Mouse (Mus musculus) C2C12 (cell line): ENCODE measurements at regions not wholly inside any gene's neighbourhood (a gene's known extent, or its start where the extent isn't known, plus 50 kb on each side); places are given as distances from the start of the nearest gene placed in this dataset.

Experiments
- CTCF ChIP-seq: IDR thresholded peaks from one replicate; pipeline ENCODE4 v1.5.1; 2011; ENCODE audit not compliant: control insufficient read depth, insufficient read depth, insufficient read length
- MAX ChIP-seq: IDR thresholded peaks from one replicate; pipeline ENCODE4 v1.6.1; 2011; ENCODE audit warnings: mild to moderate bottlenecking, control low read depth

DNA sequence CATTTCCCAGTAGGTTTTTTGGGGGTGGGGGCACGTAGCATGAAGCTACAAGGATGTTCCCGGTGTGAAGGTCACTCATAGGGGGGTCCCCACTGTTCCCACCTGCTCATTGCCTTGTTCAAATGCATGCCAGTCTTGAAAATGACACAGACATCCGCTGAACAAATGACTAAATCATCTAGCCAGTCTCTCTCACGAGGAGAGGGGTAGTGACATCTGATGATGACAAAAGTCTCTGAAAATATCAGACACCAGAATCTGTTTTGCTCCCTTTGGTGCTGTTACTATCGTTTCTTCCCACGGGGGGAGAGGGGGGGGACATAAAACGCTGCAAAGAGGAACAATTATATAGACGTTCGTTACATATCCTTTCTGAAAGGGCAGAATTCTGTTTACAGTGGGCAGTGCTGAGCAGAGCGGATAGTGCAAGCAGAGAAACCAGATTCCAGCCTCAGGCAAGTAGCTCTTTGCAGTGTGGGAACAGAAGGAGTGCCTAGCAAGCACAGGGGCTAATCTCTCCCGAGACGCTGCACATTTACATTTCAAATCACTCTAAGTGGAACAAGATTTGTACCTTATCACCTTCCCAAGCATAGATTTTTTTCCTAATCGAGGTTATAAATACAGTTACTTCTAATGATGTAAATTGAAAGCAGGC lies 234.7 kb upstream of the Slc7a11 start:
- TF ChIP-seq CTCF (no peak), MAX (no peak)
